Mouse (Mus musculus): ENCODE results near the gene Olfr166. TPM values are rescaled to one million over a fixed set of nuclear protein-coding genes. Genes with fewer than 3 reads are reported as not detected.
"Not testable (repeated sequence)": the region's sequence is repeated elsewhere in the genome, so short reads cannot be mapped to it uniquely, and the experiment has no call there.

The Olfr166 gene
- polyA plus RNA-seq (2012; rRNA removed), result 0.02 TPM in 1 of 2 replicates, not detected in the other

DNA sequence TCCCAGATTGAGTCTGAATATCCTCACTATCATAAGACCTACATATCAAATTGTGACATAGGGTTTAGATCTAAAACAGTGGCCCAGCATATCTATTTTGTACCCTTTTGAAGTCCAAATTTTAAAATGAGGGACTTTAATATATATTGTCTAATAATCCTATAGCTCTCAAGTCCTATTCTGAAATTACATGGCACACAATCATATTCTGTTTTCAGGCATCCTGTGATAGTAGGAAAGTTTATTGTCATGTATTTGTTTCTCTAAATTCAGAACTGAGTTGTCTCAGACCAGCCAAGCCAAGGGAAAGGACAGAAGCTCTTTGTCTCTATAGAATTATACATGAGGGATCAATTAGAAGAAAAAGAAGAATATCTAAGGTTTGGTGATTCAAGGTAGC, at the start of gene Olfr166:
Gene Olfr166, plus strand, starts transcription at position 301 of the 400 bp plus-strand sequence.
- Histone ChIP-seq H3K27me3 (ENCODE audit: control insufficient read depth, insufficient read depth, low read length) (no peaks in the 10 kb centered on the region), H3K36me3 (ENCODE audit: control insufficient read depth, insufficient read depth, low read length) (no peaks in the 10 kb centered on the region), H3K4me1 (ENCODE audit: control insufficient read depth, insufficient read depth, low read length) (no peaks in the 10 kb centered on the region), H3K27ac (ENCODE audit: control insufficient read depth, insufficient read depth, low read depth, low read length) (no peak within 1 kb of the TSS), H3K4me3 (ENCODE audit: control insufficient read depth, low read depth, low read length) (no peak within 1 kb of the TSS)
- no peak for TF ChIP-seq POLR2A (IDR thresholded peaks at IDR 0.05; ENCODE audit: control insufficient read depth, low read depth, low read length)
- TF ChIP-seq CTCF (IDR thresholded peaks at IDR 0.05; ENCODE audit: control insufficient read depth, insufficient read depth, insufficient replicate concordance, low read depth, low read length), result no peak

DNA sequence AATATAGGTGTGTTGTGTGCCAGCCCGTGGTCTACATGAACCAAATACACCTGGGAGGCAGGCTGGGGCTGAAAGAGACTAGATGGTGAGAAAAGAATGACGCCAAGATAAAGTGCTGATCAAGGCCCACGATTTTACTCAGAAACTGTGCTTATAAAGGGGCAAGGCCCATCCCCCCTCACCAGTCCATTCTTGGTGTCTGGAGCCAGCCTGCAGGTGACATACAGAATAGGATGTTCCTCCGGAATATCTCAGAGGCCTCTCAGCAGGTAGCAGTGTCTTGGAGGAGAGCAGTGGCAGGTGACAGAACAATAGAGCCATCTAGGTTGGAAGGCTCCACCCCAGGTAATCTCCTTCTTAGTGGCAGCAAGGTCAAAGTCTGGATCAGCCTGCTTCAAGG, 24.8 kb upstream of the Olfr166 start:
- not testable (repeated sequence) for H3K27ac ChIP-seq (ENCODE audit: control insufficient read depth, insufficient read depth, low read depth, low read length); H3K4me1 ChIP-seq (ENCODE audit: control insufficient read depth, insufficient read depth, low read length); H3K27me3 ChIP-seq (ENCODE audit: control insufficient read depth, insufficient read depth, low read length); H3K4me3 ChIP-seq (ENCODE audit: control insufficient read depth, low read depth, low read length); H3K36me3 ChIP-seq (ENCODE audit: control insufficient read depth, insufficient read depth, low read length)

DNA sequence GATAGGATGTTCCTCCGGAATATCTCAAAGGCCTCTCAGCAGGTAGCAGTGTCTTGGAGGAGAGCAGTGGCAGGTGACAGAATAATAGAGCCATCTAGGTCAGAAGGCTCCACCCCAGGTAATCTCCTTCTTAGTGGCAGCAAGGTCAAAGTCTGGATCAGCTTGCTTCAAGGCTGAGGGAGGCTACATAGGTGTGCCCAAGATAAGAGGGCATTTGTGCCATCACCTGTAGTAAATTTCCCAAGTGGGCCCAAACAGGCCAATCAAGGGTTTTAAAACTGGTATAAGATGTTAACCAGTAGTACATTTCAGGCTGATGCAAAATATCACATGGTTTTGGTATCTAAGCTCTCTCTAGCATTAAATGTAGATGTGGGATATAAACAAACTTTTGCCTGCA, 19.1 kb upstream of the Olfr166 start:
- H3K27ac ChIP-seq (ENCODE audit: control insufficient read depth, insufficient read depth, low read depth, low read length), result no peak overlapping the region
- TF ChIP-seq CTCF (IDR thresholded peaks at IDR 0.05; ENCODE audit: control insufficient read depth, insufficient read depth, insufficient replicate concordance, low read depth, low read length), result no peak
- TF ChIP-seq POLR2A (IDR thresholded peaks at IDR 0.05; ENCODE audit: control insufficient read depth, low read depth, low read length), result no peak
- H3K36me3 ChIP-seq (ENCODE audit: control insufficient read depth, insufficient read depth, low read length), result no peaks in the 10 kb centered on the region
- no peaks in the 10 kb centered on the region for H3K4me1 ChIP-seq (ENCODE audit: control insufficient read depth, insufficient read depth, low read length)
- no peak overlapping the region for H3K4me3 ChIP-seq (ENCODE audit: control insufficient read depth, low read depth, low read length)
- no peaks in the 10 kb centered on the region for H3K27me3 ChIP-seq (ENCODE audit: control insufficient read depth, insufficient read depth, low read length)

DNA sequence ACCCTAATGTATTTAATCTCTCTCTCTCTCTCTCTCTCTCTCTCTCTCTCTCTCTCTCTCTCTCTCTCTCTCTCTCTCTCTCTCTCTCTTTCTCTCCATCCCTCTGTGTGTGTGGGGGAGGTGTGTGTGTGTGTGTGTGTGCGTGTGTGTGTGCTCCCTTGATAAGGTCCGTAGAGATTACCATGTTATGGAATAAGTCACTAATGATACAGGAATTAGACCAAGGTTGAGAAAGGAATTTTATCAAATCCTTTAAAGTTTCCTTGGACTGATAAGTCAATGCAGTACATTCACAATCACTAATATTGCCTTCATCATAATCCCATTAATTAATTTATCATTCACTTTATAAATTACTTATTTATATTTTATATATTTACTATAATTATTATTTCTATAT, 38.7 kb downstream of the Olfr166 start, which contains the start of gene Olfr167:
Gene Olfr167, minus strand, starts transcription at position 101 of the 400 bp plus-strand sequence.
- Histone ChIP-seq H3K27me3 (ENCODE audit: control insufficient read depth, insufficient read depth, low read length) (no peaks in the 10 kb centered on the region), H3K4me1 (ENCODE audit: control insufficient read depth, insufficient read depth, low read length) (no peaks in the 10 kb centered on the region), H3K36me3 (ENCODE audit: control insufficient read depth, insufficient read depth, low read length) (no peaks in the 10 kb centered on the region), H3K27ac (ENCODE audit: control insufficient read depth, insufficient read depth, low read depth, low read length) (no peak within 1 kb of the TSS), H3K4me3 (ENCODE audit: control insufficient read depth, low read depth, low read length) (no peak within 1 kb of the TSS)
- TF ChIP-seq CTCF (IDR thresholded peaks at IDR 0.05; ENCODE audit: control insufficient read depth, insufficient read depth, insufficient replicate concordance, low read depth, low read length) (no peak), POLR2A (IDR thresholded peaks at IDR 0.05; ENCODE audit: control insufficient read depth, low read depth, low read length) (no peak)

DNA sequence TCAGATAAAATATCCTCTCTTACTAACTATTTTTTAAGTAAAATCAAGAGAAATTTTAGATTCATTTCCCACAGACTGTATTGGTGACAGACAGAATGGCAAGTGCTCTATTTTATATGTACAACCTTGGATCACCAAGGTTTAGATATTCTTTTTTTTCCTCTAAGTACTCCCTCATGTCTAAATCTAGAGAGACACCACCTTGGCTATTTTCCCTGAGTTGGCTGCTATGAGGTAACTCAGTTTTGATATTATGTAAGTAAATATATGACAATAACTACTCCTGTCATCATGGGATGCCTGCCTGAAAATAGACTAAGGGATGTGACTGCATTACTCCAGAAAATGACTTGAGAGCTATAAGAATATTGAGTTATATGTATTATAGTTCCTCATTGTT, 52.0 kb downstream of the Olfr166 start, which contains the start of gene Olfr168:
Gene Olfr168, minus strand, starts transcription at position 101 of the 400 bp plus-strand sequence.
- Histone ChIP-seq H3K36me3 (ENCODE audit: control insufficient read depth, insufficient read depth, low read length) (no peaks in the 10 kb centered on the region), H3K27me3 (ENCODE audit: control insufficient read depth, insufficient read depth, low read length) (no peaks in the 10 kb centered on the region), H3K4me1 (ENCODE audit: control insufficient read depth, insufficient read depth, low read length) (no peaks in the 10 kb centered on the region), H3K4me3 (ENCODE audit: control insufficient read depth, low read depth, low read length) (no peak within 1 kb of the TSS), H3K27ac (ENCODE audit: control insufficient read depth, insufficient read depth, low read depth, low read length) (no peak within 1 kb of the TSS)
- no peak for TF ChIP-seq POLR2A (IDR thresholded peaks at IDR 0.05; ENCODE audit: control insufficient read depth, low read depth, low read length)
- TF ChIP-seq CTCF (IDR thresholded peaks at IDR 0.05; ENCODE audit: control insufficient read depth, insufficient read depth, insufficient replicate concordance, low read depth, low read length), result no peak

Other genes with a start within 250 kb of the Olfr166 start
- gene Olfr164, start 169.6 kb upstream of the Olfr166 start, polyA plus RNA-seq (2012; rRNA removed), result not detected in 2 replicates
- 0.17 and 0.23 TPM in 2 replicates for gene Olfr165, start 60.6 kb upstream of the Olfr166 start, polyA plus RNA-seq (2012; rRNA removed)
- gene Olfr167, start 38.6 kb downstream of the Olfr166 start, polyA plus RNA-seq (2012; rRNA removed), result not detected in 2 replicates
- not detected in 2 replicates for gene Olfr168, start 51.9 kb downstream of the Olfr166 start, polyA plus RNA-seq (2012; rRNA removed)
- 0.22 and 0.26 TPM in 2 replicates for gene Olfr169, start 88.1 kb downstream of the Olfr166 start, polyA plus RNA-seq (2012; rRNA removed)
- gene Olfr170, start 128.2 kb downstream of the Olfr166 start, polyA plus RNA-seq (2012; rRNA removed), result not detected in 2 replicates
- not detected in 2 replicates for gene Olfr171, start 146.2 kb downstream of the Olfr166 start, polyA plus RNA-seq (2012; rRNA removed)
- 0.05 and 0.12 TPM in 2 replicates for gene Lamp3, start 222.7 kb downstream of the Olfr166 start, polyA plus RNA-seq (2012; rRNA removed)

Data from testis, adult 2 months (tissue).